Mouse (Mus musculus) embryo, embryonic 10 days (tissue): Measurements from ENCODE around the gene Hist1h2ac.
"Not testable (repeated sequence)": the region's sequence is repeated elsewhere in the genome, so short reads cannot be mapped to it uniquely, and the experiment has no call there.

Experiments
- DNase-seq: peaks from one replicate; pipeline ENCODE4 v3.0.0-alpha.2; 2015; ENCODE audit warnings: low spot score

The Hist1h2ac gene

GRCm38 (mm10) chr13:23683755-23684281, at the start of gene Hist1h2ac, which contains the start of gene Hist1h2bc:
Gene Hist1h2ac, minus strand, starts transcription at chr13:23683948.
Gene Hist1h2bc, plus strand, starts transcription at chr13:23684199.
- DNase-seq, result peak; percentile 96

DNA sequence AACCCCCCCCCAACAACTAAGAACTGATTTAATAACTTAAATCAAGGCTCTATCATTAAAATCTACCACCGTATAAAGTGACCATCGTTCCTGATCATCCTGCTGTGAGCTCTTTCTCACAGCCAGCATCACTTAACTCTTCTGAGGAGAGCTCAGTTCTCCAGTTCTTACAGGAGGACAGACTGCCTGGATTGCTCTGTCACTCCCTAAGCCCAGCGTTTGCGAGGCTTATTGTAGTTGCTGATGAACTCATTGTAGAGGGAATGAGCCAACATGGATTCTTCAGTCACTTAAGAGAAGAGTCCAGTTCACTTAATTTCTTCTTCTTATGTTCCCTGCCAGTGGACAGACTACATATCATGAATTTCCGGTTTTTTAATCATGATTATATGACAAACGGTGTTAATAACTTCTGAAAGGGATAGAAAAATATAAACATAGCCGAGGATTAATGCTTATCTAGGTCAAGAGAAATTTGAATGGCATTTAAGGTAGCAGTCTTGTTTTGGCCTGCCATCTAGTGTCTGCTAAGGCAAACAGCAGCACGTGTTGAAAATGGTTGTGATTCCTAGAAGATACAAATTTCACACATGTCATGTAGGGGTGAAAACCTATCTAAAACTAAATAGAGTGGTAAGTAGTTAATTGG, 48.5 kb upstream of the Hist1h2ac start:
- DNase-seq, result peak; percentile 73

GRCm38 (mm10) chr13:23730479-23730878, 46.7 kb upstream of the Hist1h2ac start:
- peak; percentile 21 for DNase-seq

DNA sequence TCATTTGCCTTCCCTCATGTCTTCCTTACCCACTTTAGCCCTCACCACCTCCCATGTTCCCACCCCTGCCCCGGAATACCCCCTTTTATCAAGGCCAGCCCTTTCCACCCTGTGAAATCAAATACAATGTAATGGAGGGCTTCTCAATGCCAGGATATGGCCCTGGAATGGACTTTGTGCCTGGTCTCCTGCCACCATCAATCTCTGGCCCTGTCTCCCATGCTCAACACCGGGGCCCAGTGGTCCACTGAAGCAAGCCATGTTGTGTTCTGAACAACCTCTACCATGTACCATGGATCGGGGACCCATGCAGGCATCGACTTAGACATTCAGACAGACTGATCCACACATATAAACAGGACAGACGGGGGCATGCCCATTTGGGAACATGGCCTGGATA, 46.0 kb upstream of the Hist1h2ac start:
- no peak for DNase-seq

- DNase-seq, result no peak
Observed at GRCm38 (mm10) chr13:23729192-23729525, 45.4 kb upstream of the Hist1h2ac start.

GRCm38 (mm10) chr13:23728472-23729191, 44.9 kb upstream of the Hist1h2ac start:
- DNase-seq, result no peak

- no peak for DNase-seq
Observed at GRCm38 (mm10) chr13:23725213-23725612, 41.5 kb upstream of the Hist1h2ac start.

DNA sequence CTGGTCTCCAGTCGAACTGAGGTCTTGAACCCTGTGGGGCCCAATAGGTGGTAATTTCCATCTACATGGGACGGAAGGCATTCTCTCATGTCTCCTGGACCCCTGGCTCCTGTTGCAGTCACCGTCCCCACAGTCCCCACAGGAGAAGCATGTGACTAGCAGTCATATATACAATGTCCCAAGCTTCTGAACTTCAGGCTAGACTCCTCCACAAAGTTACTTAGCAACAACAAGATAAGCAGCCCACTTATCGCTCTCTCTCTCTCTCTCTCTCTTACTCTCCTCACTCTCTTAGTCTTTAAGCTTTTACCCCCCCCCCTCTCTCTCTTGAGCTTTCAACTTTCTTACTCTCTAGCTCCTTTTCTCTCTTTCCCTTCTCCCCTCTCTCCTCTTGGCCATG, 40.5 kb upstream of the Hist1h2ac start:
- DNase-seq, result no peak

DNA sequence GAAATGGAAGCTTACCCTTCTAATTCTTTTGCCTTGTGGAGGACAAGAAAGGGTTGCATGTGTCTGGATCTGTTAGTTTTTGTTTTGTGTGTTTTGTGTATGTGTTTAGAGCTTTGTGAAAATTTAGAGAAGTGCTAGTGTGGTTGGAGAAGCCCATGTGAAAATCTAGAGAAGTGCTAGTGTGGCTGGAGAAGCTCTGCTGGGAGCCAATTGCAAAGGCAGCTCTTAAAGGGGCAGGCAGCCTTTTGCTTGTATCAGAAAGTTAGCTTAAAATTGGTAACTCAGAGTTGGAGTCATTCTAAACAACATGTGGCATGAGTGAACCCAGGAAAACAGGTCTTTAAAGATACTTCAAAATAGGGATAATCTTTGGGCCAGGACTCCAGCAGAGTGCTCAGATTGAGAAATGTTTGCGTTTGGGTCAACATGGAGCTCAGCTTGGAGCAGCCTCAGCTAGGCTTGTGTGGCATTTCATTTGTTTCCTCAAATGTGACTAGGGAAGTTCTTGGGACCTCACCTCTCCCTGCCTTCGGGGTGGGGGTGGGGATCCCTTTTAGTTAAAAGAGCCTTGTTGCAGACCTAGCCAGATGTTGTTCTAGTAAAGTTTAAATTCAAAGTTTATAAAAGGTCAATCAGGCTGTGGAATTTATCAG, 34.0 kb upstream of the Hist1h2ac start:
- DNase-seq, result not testable (repeated sequence)

GRCm38 (mm10) chr13:23717176-23717575, 33.4 kb upstream of the Hist1h2ac start:
- no peak for DNase-seq

- DNase-seq, result no peak
Observed at GRCm38 (mm10) chr13:23716261-23717042, 32.7 kb upstream of the Hist1h2ac start.

DNA sequence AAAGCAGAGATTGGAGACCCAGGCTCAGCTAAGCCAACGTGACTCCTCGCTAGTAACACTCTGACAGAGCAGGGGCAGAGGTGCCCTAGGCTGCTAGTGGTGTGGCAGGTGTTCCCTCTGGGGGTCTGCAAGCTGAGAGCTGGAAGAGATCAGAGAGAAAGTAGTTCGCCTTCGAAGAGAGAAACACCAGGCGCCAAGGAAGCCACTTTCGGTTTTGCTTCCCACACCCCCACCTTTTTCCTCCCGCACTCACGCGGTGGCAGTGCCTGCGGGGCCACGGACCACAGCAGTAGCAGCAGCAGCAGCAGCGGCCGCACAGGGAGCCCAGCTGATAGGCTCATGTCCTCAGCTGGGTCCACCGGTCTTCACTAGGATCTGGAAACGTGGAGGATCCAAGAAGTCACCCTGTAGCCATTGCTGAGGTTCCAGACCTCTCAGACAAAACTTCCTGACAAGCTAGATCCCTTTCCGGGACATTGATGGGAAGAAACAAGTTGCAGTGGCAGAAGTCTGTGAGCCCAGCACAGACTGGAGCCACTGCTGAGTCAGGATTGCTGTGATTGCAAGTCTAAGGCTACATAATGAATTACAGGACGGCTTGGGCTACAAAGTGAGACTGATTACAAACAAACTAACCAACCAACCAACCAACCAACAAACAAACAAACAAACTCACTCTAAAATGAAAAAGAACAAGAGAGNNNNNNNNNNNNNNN, 26.8 kb upstream of the Hist1h2ac start, which contains the start of gene Hfe:
Hfe (minus strand) TSS at position 481 of the 716 bp plus-strand sequence.
- DNase-seq, result peak; percentile 45

GRCm38 (mm10) chr13:23709714-23710373, 26.1 kb upstream of the Hist1h2ac start:
- no peak for DNase-seq

- DNase-seq, result no peak
Observed at GRCm38 (mm10) chr13:23708654-23709053, 24.9 kb upstream of the Hist1h2ac start.

- DNase-seq, result no peak
Observed at GRCm38 (mm10) chr13:23708041-23708440, 24.3 kb upstream of the Hist1h2ac start.

DNA sequence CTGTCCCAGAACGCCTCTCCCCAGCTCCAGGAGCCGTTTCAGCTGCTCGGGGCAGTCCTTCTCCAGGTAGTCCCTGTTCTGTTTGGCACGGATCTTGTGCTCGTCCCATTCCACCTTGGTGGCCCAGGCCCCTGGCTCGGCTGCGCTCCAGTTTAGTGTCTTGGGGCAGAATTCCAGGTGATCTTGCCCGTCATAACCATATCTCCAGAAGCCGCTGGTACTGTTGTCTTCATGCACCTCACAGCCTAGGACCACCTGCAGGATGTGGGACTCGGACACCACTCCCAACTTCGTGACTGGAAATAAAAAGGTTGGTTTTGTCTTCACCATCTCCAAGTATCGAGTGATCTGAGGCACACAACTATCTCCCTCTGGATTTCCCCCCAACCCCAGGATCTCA, 23.0 kb upstream of the Hist1h2ac start:
- no peak for DNase-seq

- no peak for DNase-seq
Observed at GRCm38 (mm10) chr13:23705751-23706356, 22.1 kb upstream of the Hist1h2ac start.

DNA sequence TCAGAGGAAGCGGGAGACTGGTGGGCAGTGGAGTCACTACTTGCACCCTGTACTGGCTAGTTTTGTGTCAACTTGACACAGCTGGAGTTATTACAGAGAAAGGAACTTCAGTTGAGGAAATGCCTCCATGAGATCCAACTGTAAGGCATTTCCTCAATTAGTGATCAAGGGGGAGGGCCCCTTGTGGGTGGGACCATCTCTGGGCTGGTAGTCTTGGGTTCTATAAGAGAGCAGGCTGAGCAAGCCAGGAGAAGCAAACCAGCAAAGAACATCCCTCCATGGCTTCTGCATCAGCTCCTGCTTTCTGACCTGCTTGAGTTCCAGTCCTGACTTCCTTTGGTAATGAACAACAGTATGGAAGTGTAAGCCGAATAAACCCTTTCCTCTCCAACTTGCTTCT, 19.1 kb upstream of the Hist1h2ac start:
- DNase-seq, result not testable (repeated sequence)

DNA sequence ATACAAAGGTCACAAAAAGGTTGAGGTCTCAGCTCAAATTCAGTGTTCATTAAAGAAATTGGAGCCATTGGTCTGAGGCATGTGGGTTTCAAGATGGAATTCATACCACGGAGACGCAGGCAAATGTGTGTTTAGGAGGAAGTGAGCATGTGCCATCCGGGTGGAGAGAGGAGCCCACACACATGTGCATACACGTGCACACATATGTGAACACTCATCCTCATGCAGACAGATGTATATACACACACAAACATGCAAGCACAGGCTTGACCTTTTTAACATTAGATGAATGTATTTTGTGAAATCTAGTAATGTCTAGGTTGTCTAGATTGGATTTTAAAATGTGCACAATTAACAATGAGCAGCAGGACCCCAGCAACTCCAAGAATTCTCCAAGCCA, 18.5 kb upstream of the Hist1h2ac start:
- DNase-seq, result no peak

DNA sequence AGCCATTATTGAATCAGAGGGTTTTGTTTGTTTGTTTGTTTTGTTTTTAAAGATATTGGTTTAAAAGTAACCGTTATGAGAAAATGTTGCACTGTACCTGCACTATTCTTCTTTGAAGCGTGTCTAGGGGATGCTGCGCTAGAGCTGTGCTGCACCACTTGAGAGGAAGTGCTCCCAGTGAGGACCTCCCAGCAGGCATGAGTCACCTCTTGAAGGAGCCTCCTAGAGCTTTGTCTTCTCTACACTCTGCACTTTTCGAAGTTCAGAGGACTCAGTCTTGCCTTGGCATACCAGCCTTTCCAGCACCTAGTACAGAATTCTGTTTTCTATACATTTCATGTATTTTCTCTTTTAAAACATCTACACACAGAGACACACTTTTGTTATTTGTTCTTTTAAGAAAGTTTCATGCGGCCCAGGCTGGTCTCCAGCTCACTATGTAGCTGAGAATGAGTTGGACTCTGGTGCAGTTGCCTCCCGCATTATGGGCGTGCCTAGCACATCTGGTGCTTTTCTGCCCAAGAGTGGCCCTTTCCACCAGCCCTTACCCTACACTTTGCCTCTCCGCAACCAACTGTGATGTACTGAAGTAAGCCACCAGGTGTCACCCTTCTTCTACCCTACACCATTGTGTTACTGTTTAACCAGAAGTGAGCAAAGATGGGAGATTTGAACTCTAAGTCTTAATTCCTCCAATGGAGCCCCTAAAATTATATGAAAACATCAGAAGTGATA, 17.2 kb upstream of the Hist1h2ac start:
- peak; percentile 91 for DNase-seq
